Mouse (Mus musculus) left cerebral cortex, adult 18-20 months (tissue): Measurements from ENCODE around the gene Nt5e. TPM values are rescaled to one million over a fixed set of nuclear protein-coding genes. Genes with fewer than 3 reads are reported as not detected.

Experiments used
- DNase-seq, 2 experiments: peaks; one replicate each; pipeline ENCODE4 v3.0.0; 2021 to 2022; ENCODE audit warnings: low spot score in 2 of 2, mixed read lengths in 1 of 2
- total RNA-seq, 2 experiments: library from RNA; stranded (reverse); gene quantifications; 2 replicates each; pipeline ENCODE4 v1.2.3; 2021

Gene Nt5e
- total RNA-seq, 2 experiments from 2014 or later: 2.6 to 3.6 TPM

DNA sequence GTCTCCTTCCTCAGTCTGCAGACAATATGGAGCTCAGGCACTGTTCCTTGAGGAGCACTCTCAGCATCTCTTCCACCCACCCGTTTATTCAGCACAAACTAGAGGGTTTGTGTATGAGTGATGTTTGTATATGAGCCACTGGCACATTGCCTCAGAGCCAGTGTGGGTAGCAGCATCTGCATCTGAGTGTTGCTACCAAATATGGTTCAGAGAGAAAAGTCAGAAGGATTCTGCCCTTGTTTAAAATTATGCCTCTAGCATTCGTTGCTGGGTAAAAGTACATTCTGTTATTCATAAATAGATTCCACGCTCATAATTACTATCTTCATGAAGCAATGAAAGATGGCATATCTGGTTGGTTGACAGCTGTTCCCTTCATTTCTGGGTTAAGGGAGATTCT is 15.7 kb downstream of the Nt5e start:
- peak in 1 of 2 experiments; percentile 29 for DNase-seq

DNA sequence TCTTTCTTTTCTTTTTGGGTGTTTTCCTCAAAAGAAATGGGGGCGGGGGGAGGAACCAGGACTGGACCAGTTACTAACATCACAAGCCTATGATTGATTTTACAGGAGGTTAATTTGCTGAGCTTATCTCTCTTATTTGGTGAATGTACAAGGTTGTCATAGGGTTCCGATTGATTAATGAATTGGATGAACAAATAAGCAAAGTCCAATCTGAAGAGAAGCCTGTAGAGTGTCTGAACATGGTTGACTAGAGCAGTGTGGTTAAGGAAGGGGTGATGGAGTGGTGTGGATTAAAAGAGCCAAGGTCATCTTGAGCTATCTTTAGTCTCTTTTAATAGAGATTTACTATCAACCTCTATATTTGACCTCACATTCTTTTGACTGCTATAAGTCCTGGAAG is 17.4 kb downstream of the Nt5e start:
- no peak for DNase-seq

- no peak for DNase-seq
These were observed 19.9 kb downstream of the Nt5e start for GRCm38 (mm10) chr9:88346857-88347256.

GRCm38 (mm10) chr9:88348623-88349022 is 21.6 kb downstream of the Nt5e start:
- no peak for DNase-seq

- DNase-seq: no peak
These were observed 23.3 kb downstream of the Nt5e start for GRCm38 (mm10) chr9:88350317-88350716.

DNA sequence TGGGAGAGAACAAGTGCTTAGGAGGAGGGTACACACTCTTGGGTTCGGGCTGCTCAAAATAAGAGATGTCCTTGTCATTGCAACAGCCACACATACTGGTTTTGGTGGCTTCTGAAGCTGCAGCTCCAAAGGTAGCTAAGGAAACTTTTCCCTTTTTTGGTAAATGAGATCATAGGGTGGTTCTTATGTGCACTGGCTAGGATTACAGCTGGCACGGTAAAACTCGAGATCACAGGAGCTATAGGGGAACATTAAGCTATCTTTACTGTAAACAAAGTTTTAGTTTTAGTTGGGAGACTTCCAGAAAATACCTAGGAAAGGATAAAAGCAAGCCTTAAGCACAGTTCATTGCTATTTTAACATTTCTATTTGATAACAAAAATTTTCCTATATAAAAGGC is 24.2 kb downstream of the Nt5e start:
- no peak for DNase-seq

- DNase-seq: no peak
These were observed 25.7 kb downstream of the Nt5e start for GRCm38 (mm10) chr9:88352741-88353140.

GRCm38 (mm10) chr9:88353459-88353858 is 26.5 kb downstream of the Nt5e start:
- no peak for DNase-seq

- no peak for DNase-seq
These were observed 30.2 kb downstream of the Nt5e start for GRCm38 (mm10) chr9:88357173-88357572.

DNA sequence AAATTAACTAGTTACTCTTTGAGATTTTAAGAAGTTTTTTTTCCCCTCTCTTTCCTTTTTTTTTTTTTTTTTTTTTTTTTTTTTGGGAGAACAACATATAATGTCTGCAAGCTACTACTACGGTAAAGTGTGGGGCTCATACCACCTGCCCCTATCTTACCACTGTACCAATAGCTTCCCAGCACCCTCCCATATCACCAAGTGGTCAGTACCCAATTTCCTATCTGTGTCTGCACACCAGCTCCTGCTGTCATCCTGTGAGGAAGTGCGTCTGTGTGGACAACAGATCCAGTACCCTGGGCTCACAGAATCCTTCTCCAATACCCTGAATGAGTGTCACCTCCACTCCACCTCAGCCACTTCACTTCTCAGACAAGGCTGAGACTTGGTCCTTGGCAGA is 32.1 kb downstream of the Nt5e start:
- no peak for DNase-seq

- no peak for DNase-seq
These were observed 34.4 kb downstream of the Nt5e start for GRCm38 (mm10) chr9:88361211-88361909.

- no peak for DNase-seq
These were observed 35.3 kb downstream of the Nt5e start for GRCm38 (mm10) chr9:88362055-88362850.

DNA sequence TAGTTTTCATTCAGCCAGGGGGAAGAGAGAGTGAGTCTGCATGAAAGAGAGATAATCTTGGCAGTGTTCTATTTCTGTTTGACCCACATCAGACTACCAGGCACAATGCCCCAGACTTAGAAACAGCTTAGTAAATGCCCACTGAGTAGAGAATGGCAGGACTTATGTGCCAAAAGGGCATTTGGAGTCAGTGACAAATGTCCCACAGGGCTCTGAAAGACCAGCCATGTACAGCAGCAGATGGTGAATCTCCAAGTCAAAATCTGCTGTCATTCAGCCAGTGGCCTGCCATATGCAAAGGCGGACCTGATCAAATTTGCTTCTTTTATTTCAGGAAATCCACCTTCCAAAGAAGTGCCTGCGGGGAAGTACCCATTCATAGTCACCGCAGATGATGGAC is 36.1 kb downstream of the Nt5e start:
- no peak for DNase-seq

GRCm38 (mm10) chr9:88366308-88366707 is 39.3 kb downstream of the Nt5e start:
- DNase-seq: no peak

GRCm38 (mm10) chr9:88366819-88367218 is 39.8 kb downstream of the Nt5e start:
- no peak for DNase-seq

GRCm38 (mm10) chr9:88367322-88367721 is 40.3 kb downstream of the Nt5e start:
- no peak for DNase-seq

- DNase-seq: no peak
These were observed 40.8 kb downstream of the Nt5e start for GRCm38 (mm10) chr9:88367751-88368150.

- DNase-seq: no peak
These were observed 41.5 kb downstream of the Nt5e start for GRCm38 (mm10) chr9:88368476-88368875.

DNA sequence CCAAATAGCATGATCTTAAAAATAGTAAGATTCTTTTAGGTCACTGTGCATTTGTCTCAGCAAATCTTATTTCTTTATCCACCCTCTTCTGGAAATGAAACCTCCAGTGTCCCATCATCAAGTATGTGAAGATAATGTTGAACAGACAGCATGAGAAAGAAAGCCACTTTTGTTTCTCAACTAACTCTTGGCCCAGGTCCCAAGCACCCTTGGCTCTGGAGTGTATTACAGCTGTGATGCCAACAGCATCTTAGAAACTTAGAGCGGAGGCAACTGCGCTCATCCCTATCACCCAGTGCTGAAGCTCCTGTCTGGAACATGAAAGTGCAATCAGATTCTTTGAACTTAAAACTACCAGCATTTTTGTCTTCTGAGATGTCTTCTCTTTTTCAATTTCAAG is 42.7 kb downstream of the Nt5e start:
- no peak for DNase-seq

DNA sequence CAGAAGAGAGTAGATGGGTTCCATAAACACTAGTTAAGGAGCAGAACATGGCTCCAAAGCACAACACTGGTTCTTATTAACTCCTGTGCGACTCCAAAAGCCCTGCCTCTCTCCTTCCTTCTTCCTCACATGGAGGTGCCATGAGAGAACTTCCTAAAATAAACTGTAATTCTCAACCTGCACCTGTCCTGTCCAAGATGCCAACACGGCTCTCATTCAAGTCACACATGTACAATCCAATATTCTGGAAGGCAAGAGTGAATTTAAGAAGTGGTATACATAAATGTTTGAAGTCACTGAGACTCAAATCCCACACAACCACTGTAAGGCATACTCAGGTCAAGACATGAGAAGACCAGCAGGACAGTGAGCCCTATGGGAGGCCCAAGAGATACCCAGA is 44.2 kb downstream of the Nt5e start:
- no peak for DNase-seq

DNA sequence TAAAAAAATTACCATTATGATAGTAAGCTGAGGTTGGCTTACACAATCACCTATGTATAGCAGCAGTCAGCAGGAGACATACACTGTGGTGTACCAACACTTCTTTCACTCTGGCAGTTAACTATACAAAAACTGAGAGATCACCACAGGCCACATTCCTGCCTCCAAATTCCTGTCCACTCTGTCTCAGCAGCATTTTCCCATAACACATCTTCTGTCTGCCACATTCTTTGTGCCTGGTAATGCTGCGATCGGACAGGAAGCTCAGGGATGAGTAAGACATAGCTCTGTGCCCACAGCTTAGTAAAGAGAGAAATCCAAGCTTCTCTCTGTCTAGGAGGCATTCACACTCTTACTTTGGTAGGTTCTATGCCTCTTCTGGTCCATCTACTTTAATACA is 46.0 kb downstream of the Nt5e start:
- no peak for DNase-seq

GRCm38 (mm10) chr9:88377483-88377882 is 50.5 kb downstream of the Nt5e start:
- no peak for DNase-seq

- DNase-seq: no peak
These were observed 52.1 kb downstream of the Nt5e start for GRCm38 (mm10) chr9:88379057-88379456.
